Mouse (Mus musculus): ENCODE data around the gene Oard1. TPM values are rescaled to one million over a fixed set of nuclear protein-coding genes. Genes with fewer than 3 reads are reported as not detected.

Gene Oard1
- polyA plus RNA-seq, 1 experiment, result 44.1 TPM

- 75% methylated on average over 6 of the region's 6 CpGs for WGBS
- no peak overlapping the region for H3K27ac ChIP-seq (ENCODE audit: control insufficient read depth, insufficient read depth, low read depth, low read length, poor library complexity)
- no peak for TF ChIP-seq POLR2A (IDR thresholded peaks at IDR 0.05; ENCODE audit: borderline replicate concordance, control insufficient read depth, low read depth, low read length)
- TF ChIP-seq CTCF (IDR thresholded peaks at IDR 0.05; ENCODE audit: control insufficient read depth, insufficient read depth, low read length), result no peak
- no peak overlapping the region for H3K4me3 ChIP-seq (replicated peaks; ENCODE audit: control insufficient read depth, low read depth, low read length)
- H3K4me1 ChIP-seq (ENCODE audit: control insufficient read depth, insufficient read depth, low read length), result no peaks in the 10 kb centered on the region; the same call in 1 of the 2 replicates
Measured at GRCm38 (mm10) chr17:48433689-48434330, 24.0 kb downstream of the Oard1 start.

- Histone ChIP-seq H3K27ac (ENCODE audit: control insufficient read depth, insufficient read depth, low read depth, low read length, poor library complexity) (no peak overlapping the region), H3K4me1 (ENCODE audit: control insufficient read depth, insufficient read depth, low read length) (no peaks in the 10 kb centered on the region; the same call in 1 of the 2 replicates), H3K4me3 (replicated peaks; ENCODE audit: control insufficient read depth, low read depth, low read length) (no peak overlapping the region)
- 72% methylated on average over 5 of the region's 5 CpGs for whole genome bisulfite sequencing
- TF ChIP-seq CTCF (IDR thresholded peaks at IDR 0.05; ENCODE audit: control insufficient read depth, insufficient read depth, low read length) (no peak), POLR2A (IDR thresholded peaks at IDR 0.05; ENCODE audit: borderline replicate concordance, control insufficient read depth, low read depth, low read length) (no peak)
Measured at GRCm38 (mm10) chr17:48434479-48434878, 24.7 kb downstream of the Oard1 start.

- no peaks in the 10 kb centered on the region for H3K4me1 ChIP-seq (ENCODE audit: control insufficient read depth, insufficient read depth, low read length)
- H3K4me3 ChIP-seq (replicated peaks; ENCODE audit: control insufficient read depth, low read depth, low read length), result no peak overlapping the region
- WGBS, result 92% methylated on average over 1 of the region's 1 CpGs
- no peak overlapping the region for H3K27ac ChIP-seq (ENCODE audit: control insufficient read depth, insufficient read depth, low read depth, low read length, poor library complexity)
- TF ChIP-seq POLR2A (IDR thresholded peaks at IDR 0.05; ENCODE audit: borderline replicate concordance, control insufficient read depth, low read depth, low read length), result no peak
- TF ChIP-seq CTCF (IDR thresholded peaks at IDR 0.05; ENCODE audit: control insufficient read depth, insufficient read depth, low read length), result no peak
Measured at GRCm38 (mm10) chr17:48436487-48436886, 26.7 kb downstream of the Oard1 start.

- Histone ChIP-seq H3K4me1 (ENCODE audit: control insufficient read depth, insufficient read depth, low read length) (no peaks in the 10 kb centered on the region), H3K4me3 (replicated peaks; ENCODE audit: control insufficient read depth, low read depth, low read length) (no peak overlapping the region), H3K27ac (ENCODE audit: control insufficient read depth, insufficient read depth, low read depth, low read length, poor library complexity) (no peak overlapping the region)
- no peak for TF ChIP-seq POLR2A (IDR thresholded peaks at IDR 0.05; ENCODE audit: borderline replicate concordance, control insufficient read depth, low read depth, low read length)
- TF ChIP-seq CTCF (IDR thresholded peaks at IDR 0.05; ENCODE audit: control insufficient read depth, insufficient read depth, low read length), result no peak
- WGBS, result 81% methylated on average over 7 of the region's 7 CpGs
Measured at GRCm38 (mm10) chr17:48437421-48437911, 27.7 kb downstream of the Oard1 start.

- 76% methylated on average over 7 of the region's 7 CpGs for WGBS
- H3K27ac ChIP-seq (ENCODE audit: control insufficient read depth, insufficient read depth, low read depth, low read length, poor library complexity), result no peak overlapping the region
- TF ChIP-seq CTCF (IDR thresholded peaks at IDR 0.05; ENCODE audit: control insufficient read depth, insufficient read depth, low read length) (no peak), POLR2A (IDR thresholded peaks at IDR 0.05; ENCODE audit: borderline replicate concordance, control insufficient read depth, low read depth, low read length) (no peak)
- H3K4me3 ChIP-seq (replicated peaks; ENCODE audit: control insufficient read depth, low read depth, low read length), result no peak overlapping the region
- H3K4me1 ChIP-seq (ENCODE audit: control insufficient read depth, insufficient read depth, low read length), result no peaks in the 10 kb centered on the region; the same call in 1 of the 2 replicates
Measured at GRCm38 (mm10) chr17:48442745-48443457, 33.1 kb downstream of the Oard1 start.

- H3K4me1 ChIP-seq (ENCODE audit: control insufficient read depth, insufficient read depth, low read length), result no peaks in the 10 kb centered on the region; the same call in 1 of the 2 replicates
- TF ChIP-seq POLR2A (IDR thresholded peaks at IDR 0.05; ENCODE audit: borderline replicate concordance, control insufficient read depth, low read depth, low read length), result no peak
- TF ChIP-seq CTCF (IDR thresholded peaks at IDR 0.05; ENCODE audit: control insufficient read depth, insufficient read depth, low read length), result no peak
- 91% methylated on average over 16 of the region's 16 CpGs for WGBS
- no peak overlapping the region for H3K27ac ChIP-seq (ENCODE audit: control insufficient read depth, insufficient read depth, low read depth, low read length, poor library complexity)
- no peak overlapping the region for H3K4me3 ChIP-seq (replicated peaks; ENCODE audit: control insufficient read depth, low read depth, low read length)
Measured at GRCm38 (mm10) chr17:48443542-48444145, 33.8 kb downstream of the Oard1 start.

GRCm38 (mm10) chr17:48447675-48448074, 37.9 kb downstream of the Oard1 start:
- Histone ChIP-seq H3K4me3 (replicated peaks; ENCODE audit: control insufficient read depth, low read depth, low read length) (peak overlapping the region; percentile 49), H3K27ac (ENCODE audit: control insufficient read depth, insufficient read depth, low read depth, low read length, poor library complexity) (peak overlapping the region; percentile 71), H3K4me1 (ENCODE audit: control insufficient read depth, insufficient read depth, low read length) (no peaks in the 10 kb centered on the region; the same call in 1 of the 2 replicates)
- WGBS, result 52% methylated on average over 8 of the region's 8 CpGs
- no peak for TF ChIP-seq POLR2A (IDR thresholded peaks at IDR 0.05; ENCODE audit: borderline replicate concordance, control insufficient read depth, low read depth, low read length)
- no peak for TF ChIP-seq CTCF (IDR thresholded peaks at IDR 0.05; ENCODE audit: control insufficient read depth, insufficient read depth, low read length)

All from bone marrow, adult 2 months (tissue).